Mouse (Mus musculus): ENCODE results near the gene Ankrd17.

DNA sequence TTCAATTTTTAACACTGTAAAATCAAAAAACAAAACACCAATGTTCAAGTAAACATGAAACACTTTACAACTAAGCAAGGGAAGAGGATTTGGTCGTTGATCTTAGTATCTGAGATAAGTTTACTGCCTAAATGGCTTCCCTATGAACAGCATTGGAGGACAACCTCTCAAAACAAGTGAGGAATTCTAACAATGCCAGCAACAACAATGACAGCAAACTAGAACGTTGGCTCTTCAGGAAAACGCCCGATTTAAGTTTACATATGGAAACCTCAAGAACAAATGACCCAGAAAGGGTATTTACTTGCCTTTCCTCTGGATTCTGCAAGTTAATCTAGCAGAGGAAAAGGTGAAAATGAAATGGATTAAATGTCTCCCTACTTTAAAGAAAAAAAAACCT lies 121.0 kb downstream of the Ankrd17 start:
- TF ChIP-seq CTCF (IDR thresholded peaks at IDR 0.05; ENCODE audit: control insufficient read depth, insufficient read depth, low read length), result no peak
- TF ChIP-seq POLR2A (IDR thresholded peaks at IDR 0.05; ENCODE audit: borderline replicate concordance, control insufficient read depth, low read depth, low read length), result no peak

All from bone marrow, adult 2 months (tissue).